Mouse (Mus musculus) midbrain, embryonic 10.5 days (tissue): Measurements from ENCODE around the gene Glyr1. TPM values are rescaled to one million over a fixed set of nuclear protein-coding genes. Genes with fewer than 3 reads are reported as not detected.

Source experiments
- DNase-seq: peaks from one replicate; pipeline ENCODE4 v3.0.0-alpha.2; 2017; ENCODE audit warnings: low spot score
- H3K27ac ChIP-seq: fragments of 300-500 bp; sonication (generic); replicated peaks from 2 replicates; pipeline ENCODE4 v1.5.1; 2016; ENCODE audit warnings: mild to moderate bottlenecking
- H3K27me3 ChIP-seq: fragments of 300-500 bp; sonication (generic); 2 replicates; pipeline ENCODE4 v1.6.1; 2016; ENCODE audit warnings: low read depth, mild to moderate bottlenecking; ENCODE audit not compliant: poor library complexity, severe bottlenecking
- H3K36me3 ChIP-seq: fragments of 300-500 bp; sonication (generic); 2 replicates; pipeline ENCODE4 v1.6.1; 2016; ENCODE audit warnings: mild to moderate bottlenecking, moderate library complexity
- H3K4me1 ChIP-seq: fragments of 300-500 bp; sonication (generic); 2 replicates; pipeline ENCODE4 v1.6.1; 2016
- H3K4me3 ChIP-seq: fragments of 300-500 bp; sonication (generic); 2 replicates; pipeline ENCODE4 v1.5.1; 2016; ENCODE audit warnings: mild to moderate bottlenecking, moderate library complexity
- H3K9me3 ChIP-seq: fragments of 300-500 bp; sonication (generic); replicated peaks from 2 replicates; pipeline ENCODE4 v1.6.1; 2016; ENCODE audit warnings: mild to moderate bottlenecking
- WGBS: fragments of 180-500 bp; shearing (Covaris S2); methylation state at CpG from one replicate; pipeline ENCODE4 v1.1.7; 2016; 5-methylcytosine and 5-hydroxymethylcytosine counted together
- polyA plus RNA-seq: library from polyadenylated mRNA; unstranded; fragments of >200 nt; fragmentation: Nextera tagmentation; extraction: Ambion mirVana; gene quantifications from 2 replicates; pipeline ENCODE4 v1.2.1, GENCODE M21; 2016

Gene Glyr1
- polyA plus RNA-seq, 1 experiment from 2014 or later: 211 TPM

- H3K9me3 ChIP-seq: no peaks in the 10 kb centered on the region
- H3K4me3 ChIP-seq: no peak overlapping the region
- peaks cover 77% of the 10 kb centered on the region for H3K36me3 ChIP-seq
- WGBS: 94% methylated on average over 3 of the region's 3 CpGs
- H3K27me3 ChIP-seq: no peaks in the 10 kb centered on the region
- peaks cover 12% of the 10 kb centered on the region for H3K4me1 ChIP-seq
- no peak for DNase-seq
- H3K27ac ChIP-seq: no peak overlapping the region
These were observed 4.3 kb downstream of the Glyr1 start for GRCm38 (mm10) chr16:5045322-5045721.

GRCm38 (mm10) chr16:5036649-5037234 lies 12.9 kb downstream of the Glyr1 start:
- H3K4me3 ChIP-seq: no peak overlapping the region
- H3K27ac ChIP-seq: no peak overlapping the region
- H3K36me3 ChIP-seq: peaks cover 100% of the 10 kb centered on the region
- DNase-seq: no peak
- H3K4me1 ChIP-seq: no peaks in the 10 kb centered on the region
- WGBS: 91% methylated on average over 5 of the region's 5 CpGs
- H3K27me3 ChIP-seq: no peaks in the 10 kb centered on the region
- H3K9me3 ChIP-seq: no peaks in the 10 kb centered on the region

- Histone ChIP-seq H3K4me3 (no peak overlapping the region), H3K9me3 (no peaks in the 10 kb centered on the region), H3K4me1 (no peaks in the 10 kb centered on the region), H3K36me3 (peaks cover 100% of the 10 kb centered on the region), H3K27me3 (no peaks in the 10 kb centered on the region), H3K27ac (no peak overlapping the region)
- no peak for DNase-seq
- WGBS: 94% methylated on average over 3 of the region's 3 CpGs
These were observed 14.1 kb downstream of the Glyr1 start for GRCm38 (mm10) chr16:5035591-5035990.

GRCm38 (mm10) chr16:5029847-5030246 lies 19.8 kb downstream of the Glyr1 start:
- no peak for DNase-seq
- Histone ChIP-seq H3K36me3 (peaks cover 99% of the 10 kb centered on the region), H3K27ac (no peak overlapping the region), H3K9me3 (no peaks in the 10 kb centered on the region), H3K4me1 (no peaks in the 10 kb centered on the region), H3K4me3 (no peak overlapping the region), H3K27me3 (no peaks in the 10 kb centered on the region)
- 77% methylated on average over 2 of the region's 2 CpGs for whole genome bisulfite sequencing

- Histone ChIP-seq H3K27ac (no peak overlapping the region), H3K27me3 (no peaks in the 10 kb centered on the region), H3K36me3 (peaks cover 99% of the 10 kb centered on the region), H3K4me1 (no peaks in the 10 kb centered on the region), H3K4me3 (no peak overlapping the region), H3K9me3 (no peaks in the 10 kb centered on the region)
- WGBS: 96% methylated on average over 3 of the region's 3 CpGs
- DNase-seq: no peak
These were observed 25.6 kb downstream of the Glyr1 start for GRCm38 (mm10) chr16:5024021-5024420.

- peaks cover 64% of the 10 kb centered on the region for H3K36me3 ChIP-seq
These were observed 35.1 kb downstream of the Glyr1 start for GRCm38 (mm10) chr16:5014578-5014977.

GRCm38 (mm10) chr16:5013054-5013838 lies 36.4 kb downstream of the Glyr1 start, which contains the start of gene Rogdi:
TSS of gene Rogdi (minus strand) at chr16:5013553.
- peaks cover 22% of the 10 kb centered on the region for H3K4me1 ChIP-seq
- H3K36me3 ChIP-seq: peaks cover 61% of the 10 kb centered on the region
- peak within 1 kb of the TSS; percentile 87 for H3K27ac ChIP-seq
- no peaks in the 10 kb centered on the region for H3K27me3 ChIP-seq
- peak; percentile 99 for DNase-seq
- no peaks in the 10 kb centered on the region for H3K9me3 ChIP-seq
- under 1% methylated on average over 63 of the region's 63 CpGs for WGBS
- H3K4me3 ChIP-seq: peak within 1 kb of the TSS; percentile 80

More at GRCm38 (mm10) chr16:5014578-5014977, 35.1 kb downstream of the Glyr1 start:
- Histone ChIP-seq H3K4me3 (no peak overlapping the region), H3K27ac (no peak overlapping the region), H3K4me1 (peaks cover 22% of the 10 kb centered on the region), H3K9me3 (no peaks in the 10 kb centered on the region), H3K27me3 (no peaks in the 10 kb centered on the region)
- WGBS: 88% methylated on average over 4 of the region's 4 CpGs
- DNase-seq: no peak

- WGBS: 58% methylated on average over 13 of the region's 13 CpGs
- no peak for DNase-seq
- Histone ChIP-seq H3K9me3 (no peaks in the 10 kb centered on the region), H3K4me1 (peaks cover 28% of the 10 kb centered on the region), H3K27ac (peak overlapping the region; percentile 87; the same call in 1 of the 2 replicates), H3K4me3 (peak overlapping the region; percentile 80), H3K36me3 (peaks cover 52% of the 10 kb centered on the region), H3K27me3 (no peaks in the 10 kb centered on the region)
These were observed 37.3 kb downstream of the Glyr1 start for GRCm38 (mm10) chr16:5012036-5013005.

- DNase-seq: no peak
- H3K4me1 ChIP-seq: peaks cover 32% of the 10 kb centered on the region
- H3K27ac ChIP-seq: no peak overlapping the region
- H3K36me3 ChIP-seq: peaks cover 41% of the 10 kb centered on the region
- no peaks in the 10 kb centered on the region for H3K27me3 ChIP-seq
- 87% methylated on average over 7 of the region's 7 CpGs for WGBS
- H3K9me3 ChIP-seq: no peaks in the 10 kb centered on the region
- no peak overlapping the region for H3K4me3 ChIP-seq
These were observed 38.4 kb downstream of the Glyr1 start for GRCm38 (mm10) chr16:5011285-5011684.

- WGBS: 92% methylated on average over 10 of the region's 10 CpGs
- H3K27ac ChIP-seq: no peak overlapping the region
- peaks cover 33% of the 10 kb centered on the region for H3K36me3 ChIP-seq
- no peaks in the 10 kb centered on the region for H3K9me3 ChIP-seq
- H3K4me3 ChIP-seq: no peak overlapping the region
- H3K4me1 ChIP-seq: peaks cover 32% of the 10 kb centered on the region
- no peaks in the 10 kb centered on the region for H3K27me3 ChIP-seq
- DNase-seq: no peak
These were observed 39.2 kb downstream of the Glyr1 start for GRCm38 (mm10) chr16:5010371-5010935.

GRCm38 (mm10) chr16:5008076-5008475 lies 41.6 kb downstream of the Glyr1 start:
- DNase-seq: no peak
- H3K27me3 ChIP-seq: no peaks in the 10 kb centered on the region
- peaks cover 19% of the 10 kb centered on the region; the same call in 1 of the 2 replicates for H3K36me3 ChIP-seq
- H3K4me1 ChIP-seq: peaks cover 31% of the 10 kb centered on the region
- H3K4me3 ChIP-seq: no peak overlapping the region
- WGBS: 87% methylated on average over 12 of the region's 12 CpGs
- H3K27ac ChIP-seq: no peak overlapping the region
- H3K9me3 ChIP-seq: no peaks in the 10 kb centered on the region

- no peaks in the 10 kb centered on the region for H3K9me3 ChIP-seq
- DNase-seq: no peak
- H3K4me1 ChIP-seq: peaks cover 25% of the 10 kb centered on the region
- H3K4me3 ChIP-seq: no peak overlapping the region
- peak overlapping the region; percentile 33 for H3K27ac ChIP-seq
- 48% methylated on average over 6 of the region's 6 CpGs for WGBS
- H3K36me3 ChIP-seq: peaks cover 19% of the 10 kb centered on the region; the same call in 1 of the 2 replicates
- no peaks in the 10 kb centered on the region for H3K27me3 ChIP-seq
These were observed 42.2 kb downstream of the Glyr1 start for GRCm38 (mm10) chr16:5007492-5007891.
